Mouse (Mus musculus): ENCODE results near the gene St3gal3.

GRCm38 (mm10) chr4:118116098-118116497, 18.6 kb downstream of the St3gal3 start:
- no peak for TF ChIP-seq CTCF (IDR thresholded peaks at IDR 0.05; ENCODE audit: borderline replicate concordance, insufficient read depth, low read depth, low read length)
- TF ChIP-seq POLR2A (IDR thresholded peaks at IDR 0.05; ENCODE audit: borderline replicate concordance, insufficient read depth, low read length) = no peak

All from cerebellum, adult 2 months (tissue).